Mouse (Mus musculus) kidney, adult 8-10 months (tissue): ENCODE results near the gene H2al1h.
"Not testable (repeated sequence)": the region's sequence is repeated elsewhere in the genome, so short reads cannot be mapped to it uniquely, and the experiment has no call there.

Experiments used
- DNase-seq, 2 experiments: peaks; one replicate each; pipeline ENCODE4 v3.0.0; 2022

The H2al1h gene

GRCm38 (mm10) chrX:11321192-11321591 lies at the start of gene H2al1h:
Gene H2al1h, plus strand, starts transcription at chrX:11321492.
- not testable (repeated sequence) for DNase-seq

- no peak for DNase-seq
Measured at GRCm38 (mm10) chrX:11273190-11273589, 48.1 kb upstream of the H2al1h start.

GRCm38 (mm10) chrX:11277083-11277482 lies 44.2 kb upstream of the H2al1h start:
- DNase-seq, result no peak

GRCm38 (mm10) chrX:11280741-11281140 lies 40.6 kb upstream of the H2al1h start:
- DNase-seq, result no peak

- DNase-seq, result peak in 1 of 2 experiments; percentile 4
Measured at GRCm38 (mm10) chrX:11288306-11288882, 32.9 kb upstream of the H2al1h start.

- DNase-seq, result no peak
Measured at GRCm38 (mm10) chrX:11289244-11289643, 32.0 kb upstream of the H2al1h start.

GRCm38 (mm10) chrX:11298957-11299356 lies 22.3 kb upstream of the H2al1h start, which contains the start of gene H2al1a:
Gene H2al1a, plus strand, starts transcription at chrX:11299257.
- DNase-seq, result not testable (repeated sequence)

- DNase-seq, result not testable (repeated sequence)
Measured at GRCm38 (mm10) chrX:11302132-11302531, 19.2 kb upstream of the H2al1h start, which contains the start of gene H2al1b. Gene H2al1b, plus strand, starts transcription at chrX:11302432.

- not testable (repeated sequence) for DNase-seq
Measured at GRCm38 (mm10) chrX:11305355-11305754, 15.9 kb upstream of the H2al1h start, which contains the start of gene H2al1c. Gene H2al1c, plus strand, starts transcription at chrX:11305655.

GRCm38 (mm10) chrX:11308524-11308923 lies 12.8 kb upstream of the H2al1h start, which contains the start of gene H2al1d:
Gene H2al1d, plus strand, starts transcription at chrX:11308824.
- not testable (repeated sequence) for DNase-seq

- not testable (repeated sequence) for DNase-seq
Measured at GRCm38 (mm10) chrX:11311634-11312033, 9.7 kb upstream of the H2al1h start, which contains the start of gene H2al1e. Gene H2al1e, plus strand, starts transcription at chrX:11311934.

GRCm38 (mm10) chrX:11314858-11315257 lies 6.4 kb upstream of the H2al1h start, which contains the start of gene H2al1f:
Gene H2al1f, plus strand, starts transcription at chrX:11315158.
- not testable (repeated sequence) for DNase-seq

GRCm38 (mm10) chrX:11317956-11318355 lies 3.3 kb upstream of the H2al1h start, which contains the start of gene H2al1g:
Gene H2al1g, plus strand, starts transcription at chrX:11318256.
- DNase-seq, result not testable (repeated sequence)

GRCm38 (mm10) chrX:11324359-11324758 lies 3.1 kb downstream of the H2al1h start, which contains the start of gene H2al1i:
Gene H2al1i, plus strand, starts transcription at chrX:11324659.
- not testable (repeated sequence) for DNase-seq

- not testable (repeated sequence) for DNase-seq
Measured at GRCm38 (mm10) chrX:11327522-11327921, 6.2 kb downstream of the H2al1h start, which contains the start of gene H2al1j. Gene H2al1j, plus strand, starts transcription at chrX:11327822.

GRCm38 (mm10) chrX:11345762-11346161 lies 24.5 kb downstream of the H2al1h start:
- DNase-seq, result no peak

GRCm38 (mm10) chrX:11346756-11347155 lies 25.5 kb downstream of the H2al1h start:
- no peak for DNase-seq

- DNase-seq, result no peak
Measured at GRCm38 (mm10) chrX:11360823-11361222, 39.5 kb downstream of the H2al1h start.

GRCm38 (mm10) chrX:11361261-11361660 lies 40.0 kb downstream of the H2al1h start:
- no peak for DNase-seq

- DNase-seq, result no peak
Measured at GRCm38 (mm10) chrX:11363890-11364289, 42.6 kb downstream of the H2al1h start.

- no peak for DNase-seq
Measured at GRCm38 (mm10) chrX:11365151-11365550, 43.9 kb downstream of the H2al1h start.
